Mouse (Mus musculus): ENCODE measurements around the gene Sfxn3. TPM values are rescaled to one million over a fixed set of nuclear protein-coding genes. Genes with fewer than 3 reads are reported as not detected.

The Sfxn3 gene
- polyA plus RNA-seq, 1 experiment from 2014 or later, result 6.9 TPM

Other genes starting within 250 kb of the Sfxn3 start
- gene Slf2, start 116.4 kb upstream of the Sfxn3 start, polyA plus RNA-seq (2016; fragmentation: Nextera tagmentation; extraction: Ambion mirVana), result 53.9 and 54.1 TPM in 2 replicates
- 3.4 and 3.8 TPM in 2 replicates for gene Sema4g, start 58.4 kb upstream of the Sfxn3 start, polyA plus RNA-seq (2016; fragmentation: Nextera tagmentation; extraction: Ambion mirVana)
- gene Twnk, start 41.8 kb upstream of the Sfxn3 start, polyA plus RNA-seq (2016; fragmentation: Nextera tagmentation; extraction: Ambion mirVana), result 34.5 and 35.8 TPM in 2 replicates
- gene Mrpl43, start 41.1 kb upstream of the Sfxn3 start, polyA plus RNA-seq (2016; fragmentation: Nextera tagmentation; extraction: Ambion mirVana), result 71.4 and 75.0 TPM in 2 replicates
- gene Lzts2, start 33.1 kb upstream of the Sfxn3 start, polyA plus RNA-seq (2016; fragmentation: Nextera tagmentation; extraction: Ambion mirVana), result 47.9 and 52.4 TPM in 2 replicates
- 0.15 and 0.25 TPM in 2 replicates for gene Pdzd7, start 1.8 kb upstream of the Sfxn3 start, polyA plus RNA-seq (2016; fragmentation: Nextera tagmentation; extraction: Ambion mirVana)
- 0.20 and 0.63 TPM in 2 replicates for gene Kazald1, start 27.7 kb downstream of the Sfxn3 start, polyA plus RNA-seq (2016; fragmentation: Nextera tagmentation; extraction: Ambion mirVana)
- gene Tlx1, start 103.2 kb downstream of the Sfxn3 start, polyA plus RNA-seq (2016; fragmentation: Nextera tagmentation; extraction: Ambion mirVana), result not detected in 2 replicates
- not detected in 2 replicates for gene Lbx1, start 188.3 kb downstream of the Sfxn3 start, polyA plus RNA-seq (2016; fragmentation: Nextera tagmentation; extraction: Ambion mirVana)